In genomic region chr16:37990553-37991344, GRCm38 (mm10) we compare ENCODE assay signal across 8 mouse cellular contexts.
DNase-seq lines count a peak whose midpoint lies in the region; ATAC-seq and TF ChIP-seq lines count a peak whose summit lies in the region.

No protein-coding gene starts in this region.

- H3K27ac ChIP-seq in hindbrain, postnatal 0 days: peak overlapping the region; percentile 70

- H3K9me3 ChIP-seq in hindbrain, postnatal 0 days (ENCODE audit: low read length): no peaks in the 10 kb centered on the region

- H3K4me2 ChIP-seq in hindbrain, postnatal 0 days (ENCODE audit: low read depth, low read length): peak overlapping the region; percentile 0; the same call in 1 of the 2 replicates

- TF ChIP-seq CTCF in hindbrain, postnatal 0 days (IDR thresholded peaks at IDR 0.05; ENCODE audit: low read depth): peak; percentile 58

- no peaks in the 10 kb centered on the region for H3K27me3 ChIP-seq in hindbrain, postnatal 0 days (ENCODE audit: insufficient read depth, low read length)

- H3K4me3 ChIP-seq in hindbrain, postnatal 0 days (ENCODE audit: low read length): no peak overlapping the region

- peaks cover 6% of the 10 kb centered on the region for H3K4me1 ChIP-seq in hindbrain, postnatal 0 days (ENCODE audit: insufficient read depth, low read length)

- no peak overlapping the region for H3K9ac ChIP-seq in hindbrain, postnatal 0 days (replicated peaks; ENCODE audit: low read length)

- DNase-seq in adrenal gland, postnatal 10 days: peak; percentile 10
- DNase-seq in adrenal gland, adult 8-10 months: no peak
- DNase-seq in cerebellum, postnatal 36 days: peak; percentile 17 to 23
- peak; percentile 75 for DNase-seq in hindbrain, postnatal 0 days (ENCODE audit: low spot score)
- peak; percentile 76 for DNase-seq in lung, postnatal 36 days
- no peak for DNase-seq in ovary, postnatal 10 days (ENCODE audit: low spot score)
- DNase-seq in T-cell, adult 2 months (ENCODE audit: low spot score): no peak

- WGBS in hindbrain, postnatal 0 days: 13% methylated on average over 10 of the region's 10 CpGs

- peak; percentile 74 for ATAC-seq in hindbrain, postnatal 0 days
- no peak for ATAC-seq in megakaryocyte, adult 5-6 weeks (ENCODE audit: poor library complexity, severe bottlenecking)

- no peaks in the 10 kb centered on the region for H3K36me3 ChIP-seq in hindbrain, postnatal 0 days (ENCODE audit: insufficient read depth, low read length)

Comparison
In these comparisons a context has a peak if more than half of its experiments do, and no peak if none do; other contexts are left out.
1. DNase-seq: peak in adrenal gland, postnatal 10 days (single experiment), cerebellum, postnatal 36 days (2 of 2), hindbrain, postnatal 0 days (single experiment) and lung, postnatal 36 days (single experiment); none in adrenal gland, adult 8-10 months (single experiment), ovary, postnatal 10 days (single experiment) and T-cell, adult 2 months (single experiment).